In genomic region chr4:32280401-32280800, GRCm38 (mm10) we compare ENCODE assay signal across 10 mouse cellular contexts. TPM values are rescaled to one million over a fixed set of nuclear protein-coding genes. Genes with fewer than 3 reads are reported as not detected.
DNase-seq lines count a peak whose midpoint lies in the region; ATAC-seq and TF ChIP-seq lines count a peak whose summit lies in the region.
"Had no signal": no experiment of that assay in that cellular context is flagged by ENCODE, and none has a peak within 500 bp of the region (broad histone marks: within the 10 kb centered on the region; RNA-seq: fewer than 3 reads in every experiment).

No protein-coding gene starts in this region.

- H3K36me3 ChIP-seq in midbrain, postnatal 0 days (ENCODE audit: insufficient read depth, low read length), result no peaks in the 10 kb centered on the region
- H3K36me3 ChIP-seq: G1E; hindbrain, embryonic 15.5 days had no signal

- peak; percentile 92 for ATAC-seq in granulocyte monocyte progenitor cell, adult 5-6 weeks (replicated peaks; ENCODE audit: poor library complexity, severe bottlenecking)
- ATAC-seq in midbrain, postnatal 0 days (ENCODE audit: low FRiP score), result no peak

- no peaks in the 10 kb centered on the region for H3K9me3 ChIP-seq in midbrain, postnatal 0 days (ENCODE audit: low read length)
- H3K9me3 ChIP-seq: G1E; hindbrain, embryonic 15.5 days had no signal

- DNase-seq in layer of hippocampus, adult 11-12 months (ENCODE audit: low spot score), result peak; percentile 22
- DNase-seq in layer of hippocampus, postnatal 14 days (ENCODE audit: low spot score in 2 of 2), result no peak
- peak; percentile 71 for DNase-seq in T-cell, adult 2 months (ENCODE audit: low spot score)
- peak; percentile 35 to 50 for DNase-seq in natural killer cell, adult 2 months (ENCODE audit: low spot score in 2 of 2)
- DNase-seq in urinary bladder, postnatal 4 days (ENCODE audit: low spot score in 2 of 2), result no peak
- DNase-seq in retina, embryonic 14.5 days (ENCODE audit: low spot score), result no peak
- DNase-seq in midbrain, postnatal 0 days (ENCODE audit: low spot score), result no peak

- TF ChIP-seq CTCF in midbrain, postnatal 0 days (IDR thresholded peaks at IDR 0.05), result no peak

- no peaks in the 10 kb centered on the region for H3K4me1 ChIP-seq in midbrain, postnatal 0 days (ENCODE audit: insufficient read depth, low read length)

- no peak overlapping the region for H3K27ac ChIP-seq in midbrain, postnatal 0 days (ENCODE audit: low read depth, low read length)
- H3K27ac ChIP-seq: hindbrain, embryonic 15.5 days had no signal

- H3K9ac ChIP-seq in midbrain, postnatal 0 days (replicated peaks; ENCODE audit: low read length, poor library complexity, severe bottlenecking), result no peak overlapping the region
- H3K9ac ChIP-seq: hindbrain, embryonic 15.5 days had no signal

- no peaks in the 10 kb centered on the region for H3K27me3 ChIP-seq in midbrain, postnatal 0 days (ENCODE audit: insufficient read depth, low read length)
- H3K27me3 ChIP-seq: hindbrain, embryonic 15.5 days had no signal

- 69% methylated on average over 6 of the region's 6 CpGs for WGBS in midbrain, postnatal 0 days

- H3K4me2 ChIP-seq in midbrain, postnatal 0 days (ENCODE audit: low read depth, low read length, poor library complexity, severe bottlenecking), result no peak overlapping the region
- H3K4me2 ChIP-seq: hindbrain, embryonic 15.5 days had no signal

- no peak overlapping the region for H3K4me3 ChIP-seq in midbrain, postnatal 0 days (ENCODE audit: low read depth, low read length)
- H3K4me3 ChIP-seq: hindbrain, embryonic 15.5 days had no signal

RNA-seq across cellular contexts. Expression of gene Bach2, which starts 41.8 kb away (rescaled TPM):
- 10 to 100 TPM; 22.2 to 24.9 TPM for total RNA-seq in layer of hippocampus, postnatal 14 days (2021)
- total RNA-seq in granulocyte monocyte progenitor cell, adult 5-6 weeks (2014; fragmentation: Nextera tagmentation), result 0.67 and 4.9 TPM in 2 replicates
- total RNA-seq in granulocyte monocyte progenitor cell, adult 5-6 weeks (2017), result under 0.01 and 0.17 TPM in 2 replicates
- 15.9 and 16.0 TPM in 2 replicates for total RNA-seq in midbrain, postnatal 0 days (2014; rRNA removed)
- polyA plus RNA-seq in midbrain, postnatal 0 days (2015; fragmentation: Nextera tagmentation; extraction: Ambion mirVana), result 11.0 and 11.7 TPM in 2 replicates
- polyA plus RNA-seq: G1E had no signal

Comparison
In these comparisons a context has a peak if more than half of its experiments do, and no peak if none do; other contexts are left out.
1. DNase-seq: peak in layer of hippocampus, adult 11-12 months (single experiment), T-cell, adult 2 months (single experiment) and natural killer cell, adult 2 months (2 of 2); none in layer of hippocampus, postnatal 14 days (0 of 2), urinary bladder, postnatal 4 days (0 of 2), retina, embryonic 14.5 days (single experiment) and midbrain, postnatal 0 days (single experiment).